Mouse (Mus musculus) cerebellum, postnatal 14 days (tissue): ENCODE data around the gene Csn3.

ENCODE experiments used
- DNase-seq, 2 experiments: peaks; one replicate each; pipeline ENCODE4 v3.0.0; 2021; ENCODE audit warnings: mixed read lengths in 2 of 2

Gene Csn3

DNA sequence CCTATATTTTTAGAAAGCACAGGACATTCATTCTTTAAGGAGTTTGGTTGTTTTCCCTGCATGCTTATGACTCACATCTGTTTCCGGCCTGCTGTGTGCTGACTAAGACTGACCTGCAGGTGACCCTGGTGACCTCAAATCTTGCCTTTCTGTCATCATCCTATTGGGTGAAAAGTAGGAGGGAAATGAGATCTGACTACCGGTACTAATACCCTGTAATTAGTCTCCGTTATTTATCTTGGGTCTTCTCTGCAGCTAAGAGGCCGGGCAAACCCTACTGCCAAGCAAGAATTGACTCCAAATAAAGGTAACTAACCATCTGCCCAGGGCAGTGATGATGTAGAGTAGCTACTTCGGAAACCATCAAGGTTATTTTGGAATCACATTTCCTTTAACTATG lies at the start of gene Csn3:
Gene Csn3 (plus strand): TSS at position 208 of the 400 bp plus-strand sequence.
- no peak for DNase-seq

DNA sequence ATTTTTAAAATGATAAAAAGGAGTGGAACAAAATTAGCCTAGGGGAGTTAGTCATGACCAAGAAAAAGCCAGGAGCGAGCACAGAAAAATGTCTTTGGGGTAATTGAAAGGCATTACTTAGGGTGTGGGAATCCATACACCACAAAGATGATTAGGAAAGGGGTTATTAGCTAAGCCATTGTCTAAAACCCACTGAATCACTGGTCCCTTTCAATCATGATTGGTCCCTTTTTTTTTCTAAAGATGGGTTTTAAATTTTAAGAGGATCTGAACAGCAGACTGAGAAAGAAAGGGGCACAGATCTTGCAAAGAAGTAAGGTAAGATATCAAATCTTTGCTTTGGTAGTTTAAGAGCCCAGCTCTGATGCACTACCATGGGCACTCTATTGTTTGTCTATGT lies 40.6 kb upstream of the Csn3 start, which contains the start of gene Odam:
Gene Odam (plus strand): TSS at position 301 of the 400 bp plus-strand sequence.
- DNase-seq, result no peak

DNA sequence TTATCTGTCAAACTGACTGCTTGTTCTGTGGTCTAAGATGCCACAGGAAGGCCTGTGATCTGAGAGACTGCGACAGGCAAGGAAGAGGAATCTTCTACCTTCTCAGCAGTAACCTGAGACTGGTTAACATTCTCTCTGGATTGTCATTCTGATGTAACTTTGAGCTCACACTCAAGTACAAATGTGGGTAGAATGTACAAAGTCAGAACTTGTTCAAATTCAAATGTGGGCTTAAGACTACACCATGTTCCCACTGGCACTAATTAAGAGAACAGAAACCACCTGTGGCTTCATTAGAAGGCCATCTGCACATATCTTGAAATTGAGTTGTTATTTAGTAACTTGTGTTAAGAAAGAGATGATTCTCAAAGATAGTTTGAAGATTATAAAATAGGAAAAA lies 6.2 kb downstream of the Csn3 start:
- no peak for DNase-seq

DNA sequence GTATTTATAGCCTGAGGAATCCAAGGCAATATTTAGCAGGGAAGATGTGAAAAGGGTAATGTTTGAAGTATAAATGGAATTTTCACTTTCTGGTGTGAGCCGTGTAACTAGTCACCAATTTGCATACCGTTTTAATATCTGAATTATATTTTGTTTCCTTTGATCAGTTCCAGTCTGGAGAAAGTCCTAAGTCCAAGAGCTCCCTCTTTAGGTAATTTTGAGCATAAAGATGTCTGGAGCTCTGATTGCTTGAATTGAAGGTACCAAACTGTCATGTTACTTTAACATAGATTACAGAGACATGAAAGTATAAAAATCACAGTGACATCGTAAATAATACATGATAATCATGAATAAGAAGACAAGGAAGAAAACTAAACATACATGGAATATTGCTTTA lies 15.4 kb downstream of the Csn3 start:
- peak in 1 of 2 experiments; percentile 2 for DNase-seq

DNA sequence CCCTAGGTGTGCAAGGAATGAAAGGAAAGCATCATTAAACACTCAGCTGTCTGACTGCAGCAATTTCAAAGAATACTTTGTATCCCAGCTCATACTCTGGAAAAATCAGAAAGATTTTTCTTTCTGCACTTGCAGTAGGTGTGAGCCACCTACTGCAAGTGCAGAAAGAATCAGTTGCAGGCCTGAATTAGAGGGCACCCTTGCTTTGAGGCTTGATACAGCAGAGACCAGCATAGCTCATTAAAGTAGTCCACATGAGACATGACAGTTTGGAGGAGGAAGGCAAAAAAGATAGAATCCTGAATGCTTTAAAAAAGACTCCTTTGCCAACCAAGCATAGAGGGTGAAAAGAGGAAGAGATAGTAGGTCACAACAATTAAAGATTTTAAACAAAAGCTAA lies 17.1 kb downstream of the Csn3 start:
- DNase-seq, result no peak

DNA sequence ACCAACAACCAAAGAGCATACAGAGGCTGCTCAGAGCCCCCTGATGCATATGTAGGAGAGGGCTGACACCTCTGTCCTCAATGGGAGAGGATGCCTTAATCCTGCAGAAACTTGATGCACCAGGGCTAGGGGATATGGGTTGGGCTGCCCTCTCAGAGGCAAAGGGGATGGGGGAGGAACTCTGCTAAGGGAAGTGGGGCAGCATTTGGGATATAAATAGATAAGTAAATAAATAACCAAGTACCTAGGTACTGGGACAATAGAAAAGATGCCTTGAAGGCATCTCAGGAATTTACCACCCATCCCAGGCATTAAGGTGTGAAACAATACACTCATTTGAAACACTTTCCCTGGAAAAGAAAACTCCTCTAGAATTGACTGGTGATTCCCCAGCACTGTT lies 26.5 kb downstream of the Csn3 start:
- DNase-seq, result no peak

DNA sequence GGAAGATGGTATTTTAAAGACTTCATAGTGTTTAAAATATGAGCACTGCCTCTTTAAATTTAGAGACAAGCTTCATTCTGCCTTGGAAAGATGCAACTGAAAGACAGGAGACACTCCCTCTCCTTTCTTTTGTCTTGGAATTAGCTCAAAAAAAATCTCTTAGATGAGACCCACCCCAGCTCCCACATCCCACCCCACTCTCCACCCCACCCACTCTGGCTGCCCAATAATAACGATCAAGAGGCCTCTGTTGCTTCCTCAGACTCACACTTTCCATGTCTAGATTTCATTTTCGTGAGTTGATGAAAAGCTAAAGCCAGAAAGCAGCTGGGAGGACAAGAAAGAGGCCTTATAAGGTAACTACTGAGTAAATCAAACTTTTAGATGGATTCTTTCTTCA lies 43.8 kb downstream of the Csn3 start, which contains the start of the genes 2310003L06Rik and Gm28434:
Gene 2310003L06Rik (plus strand): TSS at position 259 of the 400 bp plus-strand sequence.
Gene Gm28434 (plus strand): TSS at position 317 of the 400 bp plus-strand sequence.
- DNase-seq, result no peak

DNA sequence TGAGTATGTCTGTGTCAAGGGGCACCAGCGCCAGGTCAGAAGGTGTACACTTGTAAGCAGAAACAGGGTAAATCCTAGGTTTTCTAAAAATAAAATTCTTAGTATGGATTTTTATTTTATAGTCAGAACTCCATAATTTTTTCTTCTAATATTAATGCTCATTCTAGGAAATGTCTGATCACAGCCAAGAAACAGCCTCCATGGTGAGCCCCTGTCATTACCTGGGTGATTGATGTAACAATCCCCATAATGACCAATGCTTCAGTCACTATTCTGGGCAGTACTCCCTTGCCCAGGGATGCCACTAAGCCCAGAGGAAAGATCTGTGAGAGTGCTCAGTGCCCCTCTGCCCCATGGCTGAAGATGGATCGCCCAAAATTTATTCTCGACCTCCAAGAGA lies 53.8 kb downstream of the Csn3 start, which contains the start of gene Cabs1:
Gene Cabs1 (plus strand): TSS at position 301 of the 400 bp plus-strand sequence.
- DNase-seq, result no peak
